Mouse (Mus musculus) embryo, embryonic 10.5 days (tissue): Measurements from ENCODE around the gene Ewsr1.
"Not testable (repeated sequence)": the region's sequence is repeated elsewhere in the genome, so short reads cannot be mapped to it uniquely, and the experiment has no call there.

Source experiments
- DNase-seq: peaks from one replicate; pipeline ENCODE4 v3.0.0-alpha.2; 2015; ENCODE audit warnings: low spot score

Ewsr1 gene

DNA sequence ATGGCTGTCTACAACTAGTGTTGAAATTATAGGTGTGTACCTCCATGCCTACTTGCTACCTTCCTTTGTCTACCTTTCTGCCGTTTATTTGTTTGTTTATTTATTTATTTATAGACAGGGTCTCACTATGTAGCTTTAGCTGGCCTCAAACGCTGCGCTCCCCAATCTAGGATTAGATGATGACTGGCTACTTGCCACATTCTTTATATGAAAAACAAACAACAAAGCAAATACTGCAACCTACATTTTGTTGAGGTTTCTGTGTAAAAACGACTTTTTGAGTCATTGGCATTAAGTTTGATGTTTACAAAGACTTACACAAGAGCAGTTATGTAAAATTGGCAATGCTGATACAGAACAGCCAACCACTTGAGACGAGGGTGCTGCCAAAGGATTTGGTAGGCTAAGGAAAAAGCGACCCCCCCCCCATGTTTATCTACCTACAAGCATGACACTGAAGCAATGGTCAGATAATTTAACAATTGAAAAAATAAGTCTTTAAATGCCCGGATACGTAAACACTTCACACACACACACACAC lies 2.5 kb downstream of the Ewsr1 start:
- DNase-seq = no peak

GRCm38 (mm10) chr11:5095877-5096276 lies 3.2 kb downstream of the Ewsr1 start:
- DNase-seq = no peak

GRCm38 (mm10) chr11:5091706-5092105 lies 7.4 kb downstream of the Ewsr1 start:
- DNase-seq = peak; percentile 25

DNA sequence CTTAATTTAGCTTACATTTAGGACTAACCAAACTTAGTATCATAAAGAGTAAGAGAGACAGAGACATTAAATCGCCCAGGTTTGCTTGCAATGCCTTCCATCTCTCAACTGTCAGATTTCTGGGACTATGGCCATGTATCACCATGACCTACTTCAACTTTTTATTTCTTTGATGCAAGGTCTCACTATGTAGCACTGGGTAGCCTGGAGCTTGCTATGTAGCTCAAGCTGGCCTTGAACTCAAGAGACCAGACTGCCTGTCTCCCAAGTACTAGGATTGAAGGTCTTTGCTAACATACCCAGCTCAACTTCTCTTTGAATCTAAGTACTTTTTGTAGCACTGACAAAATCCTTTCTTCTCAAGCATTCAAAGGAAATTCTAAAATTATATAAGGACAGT lies 9.9 kb downstream of the Ewsr1 start:
- no peak for DNase-seq

DNA sequence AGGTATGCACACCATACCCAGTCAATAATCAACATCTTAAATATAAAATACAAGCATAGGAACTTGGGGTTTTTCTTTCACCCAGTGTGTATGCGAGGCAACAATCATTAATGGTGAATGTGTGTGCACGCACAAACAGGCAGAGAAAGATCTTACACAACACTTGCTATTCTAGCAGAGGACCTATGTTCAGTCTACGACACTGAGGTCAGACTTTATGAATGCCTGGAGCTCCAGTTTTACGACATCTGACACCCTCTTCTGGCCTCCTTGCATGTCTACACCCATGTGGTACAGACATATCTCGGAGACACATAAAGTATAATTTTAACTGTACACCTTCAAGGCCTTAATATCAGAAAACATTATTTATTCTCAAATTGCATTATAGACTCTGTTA lies 22.2 kb downstream of the Ewsr1 start:
- DNase-seq = not testable (repeated sequence)

GRCm38 (mm10) chr11:5075760-5076159 lies 23.3 kb downstream of the Ewsr1 start:
- peak; percentile 38 for DNase-seq

- peak; percentile 73 for DNase-seq
Observed at GRCm38 (mm10) chr11:5074882-5075281, 24.2 kb downstream of the Ewsr1 start.

DNA sequence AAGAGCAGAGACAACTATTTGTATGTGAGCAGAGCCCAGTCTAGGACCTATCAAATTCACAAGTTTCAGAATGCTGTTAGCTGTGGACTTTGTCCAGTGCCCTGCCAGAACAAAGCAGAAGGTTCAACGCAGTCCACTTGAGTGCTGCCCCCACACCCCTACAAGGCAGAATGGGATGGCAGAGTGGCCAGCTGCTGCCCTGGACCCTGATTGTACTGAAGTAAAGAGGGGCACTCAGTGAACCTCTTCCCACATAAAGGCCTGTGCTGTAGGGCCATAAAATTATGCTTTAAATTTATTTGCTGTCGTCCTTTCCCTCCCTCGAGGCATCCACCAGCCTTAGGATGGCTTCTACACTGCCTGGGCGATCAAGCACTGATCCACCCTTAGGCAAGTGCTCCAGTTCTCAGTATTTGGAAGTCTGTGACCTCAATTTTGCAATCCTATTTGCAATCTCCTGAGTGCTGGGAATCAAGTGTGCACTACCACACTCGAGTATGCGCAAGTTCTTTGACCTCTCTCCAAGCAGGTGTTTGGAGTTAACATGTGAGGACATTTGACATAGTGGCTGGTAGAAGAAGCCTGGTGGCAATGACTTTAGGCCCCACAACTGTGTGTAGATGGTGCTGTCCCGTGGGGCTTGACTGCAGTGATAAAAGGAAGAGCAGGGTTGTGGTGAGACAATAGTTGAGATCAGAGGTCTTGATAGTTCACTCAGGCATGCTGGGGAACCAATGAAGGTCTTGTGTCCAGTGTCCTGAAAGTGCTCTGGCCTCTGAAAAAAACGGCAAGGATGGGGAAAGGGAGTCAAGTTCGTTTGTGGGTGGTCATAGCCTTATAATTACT lies 30.7 kb downstream of the Ewsr1 start:
- DNase-seq = no peak

GRCm38 (mm10) chr11:5067063-5067462 lies 32.0 kb downstream of the Ewsr1 start:
- no peak for DNase-seq

- peak; percentile 93 for DNase-seq
Observed at GRCm38 (mm10) chr11:5065056-5065821, 33.8 kb downstream of the Ewsr1 start, which contains the start of gene Gas2l1. TSS of gene Gas2l1 (minus strand) at chr11:5065327.

DNA sequence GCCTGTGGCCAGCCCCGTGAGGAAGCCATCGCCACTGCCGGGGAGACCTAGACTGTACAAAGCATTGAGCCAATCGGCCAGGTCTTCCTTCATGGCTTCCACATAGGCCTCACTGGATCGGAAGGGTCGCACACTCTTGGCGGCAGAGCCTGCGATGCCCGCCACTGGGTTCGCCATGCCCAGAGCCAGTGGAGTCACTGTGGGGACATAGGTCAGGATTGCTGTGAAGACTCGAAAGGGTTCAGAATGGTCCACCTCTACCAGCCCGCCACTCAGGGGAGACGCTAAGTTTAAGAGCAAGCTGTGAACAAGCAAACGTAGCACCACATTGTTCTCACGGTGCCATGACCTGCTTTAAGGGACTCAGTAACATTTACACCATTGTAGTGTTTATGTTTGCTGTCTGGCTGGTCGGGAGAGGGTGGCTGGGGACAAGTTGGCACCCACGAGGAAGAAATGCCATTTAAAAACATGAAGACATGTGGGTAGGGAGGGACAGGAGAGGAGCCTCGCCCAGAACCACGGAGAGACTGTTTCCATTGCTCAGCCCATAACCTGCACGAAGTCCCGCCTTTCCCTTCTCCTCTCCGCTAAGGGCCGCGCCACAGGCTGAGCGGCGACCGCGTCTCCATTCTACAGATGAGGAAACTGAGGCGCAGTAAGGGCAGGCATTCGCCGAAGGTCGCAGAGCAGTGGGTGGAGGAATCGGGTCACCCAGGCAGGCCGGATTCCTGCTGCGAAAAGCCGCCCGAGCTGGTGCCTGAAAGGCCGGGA lies 34.6 kb downstream of the Ewsr1 start:
- DNase-seq = no peak

DNA sequence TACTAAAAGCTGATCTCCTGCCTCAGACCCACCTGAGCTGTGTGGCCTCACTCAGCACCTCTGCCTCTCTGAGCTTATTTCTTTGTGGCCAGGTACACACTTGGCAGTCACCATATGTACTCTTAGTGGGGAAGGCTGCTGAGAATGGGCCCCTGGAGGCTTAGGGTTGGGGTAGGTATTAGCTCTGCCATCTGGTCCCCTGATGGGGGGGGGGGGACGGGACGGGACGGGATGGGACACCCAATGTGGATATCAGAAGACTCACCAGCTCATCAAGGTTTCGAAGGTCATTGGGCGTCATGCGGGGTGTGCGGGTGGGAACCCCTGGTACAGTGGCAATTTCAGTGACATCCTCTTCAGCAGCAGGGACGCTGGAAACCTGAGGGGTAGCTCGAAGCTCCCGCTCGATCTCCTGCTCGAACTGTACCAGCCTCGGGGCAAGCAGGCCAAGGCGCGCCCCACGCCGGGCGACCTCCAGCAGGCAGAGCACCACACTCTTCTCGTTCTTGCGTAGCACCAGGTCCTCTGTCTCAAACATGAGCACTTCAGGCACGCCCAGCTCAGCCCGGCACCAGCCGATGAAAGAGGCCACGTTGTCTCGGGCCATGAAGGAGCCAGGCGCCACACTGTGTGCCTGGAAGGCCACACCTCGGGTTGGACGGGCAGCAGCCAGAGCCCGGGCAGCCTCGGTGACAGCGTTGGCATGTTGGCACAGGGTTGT lies 35.3 kb downstream of the Ewsr1 start:
- no peak for DNase-seq

- DNase-seq = no peak
Observed at GRCm38 (mm10) chr11:5062860-5063505, 36.1 kb downstream of the Ewsr1 start.

DNA sequence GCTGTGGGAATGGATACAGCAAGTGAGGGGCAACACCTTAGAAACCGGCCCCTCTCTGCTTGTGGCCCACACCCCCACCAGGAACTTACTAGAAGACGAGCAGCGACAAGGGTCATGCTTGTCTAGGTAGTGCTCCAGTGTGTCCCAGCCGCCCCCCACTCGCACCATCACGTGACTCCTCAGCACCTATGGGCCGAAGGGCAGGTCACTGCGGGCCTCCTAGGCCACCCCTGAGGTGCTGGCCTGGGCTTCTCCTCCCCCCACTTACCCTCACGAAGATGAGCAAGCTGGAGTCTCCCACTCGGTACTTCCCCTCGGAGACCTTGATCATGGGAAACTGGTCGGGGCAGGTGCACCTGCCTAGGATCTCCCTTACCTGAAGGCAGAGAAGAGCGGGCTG lies 36.7 kb downstream of the Ewsr1 start:
- DNase-seq = no peak

DNA sequence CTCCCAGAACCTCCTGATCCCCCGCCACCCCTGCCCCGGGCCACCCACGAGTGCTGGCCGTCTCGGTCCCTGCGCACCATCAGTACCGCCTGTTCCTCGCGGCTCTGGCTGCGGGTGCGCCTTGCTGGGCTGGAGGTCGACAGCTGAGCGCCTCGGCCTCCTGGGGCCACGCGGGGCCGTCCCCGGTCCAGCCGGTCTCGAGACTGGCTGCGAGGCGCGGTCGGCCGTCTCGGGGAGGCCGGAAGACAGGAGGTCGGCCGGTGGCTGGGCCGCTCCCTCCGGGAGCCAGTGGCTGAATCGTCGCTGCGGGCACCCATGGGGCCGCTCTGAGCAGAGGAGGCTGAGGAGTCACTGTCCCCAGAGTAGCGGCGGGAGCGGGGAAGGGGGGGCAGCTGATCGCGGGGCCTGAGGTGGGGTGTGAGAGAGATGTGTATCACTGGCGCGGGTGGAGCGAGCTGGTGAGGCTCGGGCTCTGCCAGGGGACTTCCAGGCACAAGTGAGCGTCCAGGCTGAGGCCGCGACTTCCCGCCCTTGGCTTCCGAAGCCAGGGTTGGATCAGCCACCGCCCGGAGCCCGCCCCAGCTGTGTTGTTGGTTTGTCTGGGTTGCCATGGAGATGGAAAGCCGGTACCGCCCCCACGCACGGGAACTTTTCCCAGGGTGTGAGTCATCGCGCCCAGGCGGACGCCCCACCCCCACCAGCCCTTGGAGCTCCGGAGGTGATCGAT lies 37.5 kb downstream of the Ewsr1 start:
- peak; percentile 87 for DNase-seq

- peak; percentile 47 for DNase-seq
Observed at GRCm38 (mm10) chr11:5060756-5061412, 38.2 kb downstream of the Ewsr1 start.

GRCm38 (mm10) chr11:5059704-5060156 lies 39.3 kb downstream of the Ewsr1 start:
- DNase-seq = peak; percentile 71

GRCm38 (mm10) chr11:5059230-5059629 lies 39.8 kb downstream of the Ewsr1 start:
- DNase-seq = no peak

- DNase-seq = no peak
Observed at GRCm38 (mm10) chr11:5058783-5059182, 40.3 kb downstream of the Ewsr1 start.
